Mouse (Mus musculus) thymus, adult 2 months (tissue): ENCODE data around the gene Gm9821. TPM values are rescaled to one million over a fixed set of nuclear protein-coding genes. Genes with fewer than 3 reads are reported as not detected.

ENCODE experiments used
- DNase-seq: peaks from one replicate; pipeline ENCODE4 v3.0.0; 2021
- H3K27ac ChIP-seq: fragments of 200-500 bp; 2 replicates; pipeline ENCODE4 v1.5.1; 2012; ENCODE audit warnings: low read length, control low read depth; ENCODE audit not compliant: control insufficient read depth, insufficient read depth
- H3K27me3 ChIP-seq: fragments of 200-500 bp; 2 replicates; pipeline ENCODE4 v1.6.1; 2012; ENCODE audit warnings: mild to moderate bottlenecking, low read length, moderate library complexity, mixed read lengths; ENCODE audit not compliant: control insufficient read depth, insufficient read depth
- H3K36me3 ChIP-seq: fragments of 200-500 bp; 2 replicates; pipeline ENCODE4 v1.6.1; 2012; ENCODE audit warnings: mild to moderate bottlenecking, low read length, moderate library complexity; ENCODE audit not compliant: control insufficient read depth, insufficient read depth
- H3K4me1 ChIP-seq: fragments of 200-500 bp; replicated peaks from 2 replicates; pipeline ENCODE4 v1.6.1; 2012; ENCODE audit warnings: low read length; ENCODE audit not compliant: control insufficient read depth, insufficient read depth
- H3K4me3 ChIP-seq: fragments of 200-500 bp; 2 replicates; pipeline ENCODE4 v1.5.1; 2012; ENCODE audit warnings: mild to moderate bottlenecking, low read length, control low read depth, moderate library complexity; ENCODE audit not compliant: control insufficient read depth, insufficient read depth
- CTCF ChIP-seq: fragments of 200-500 bp; IDR thresholded peaks from 2 replicates; pipeline ENCODE4 v1.5.1; 2012; ENCODE audit warnings: mild to moderate bottlenecking, control low read depth, low read length, moderate library complexity, borderline replicate concordance; ENCODE audit not compliant: control insufficient read depth, poor library complexity, insufficient read depth; ENCODE audit errors: extremely low read depth
- POLR2A ChIP-seq: fragments of 200-500 bp; IDR thresholded peaks from 2 replicates; pipeline ENCODE4 v1.6.1; 2012; ENCODE audit warnings: mild to moderate bottlenecking, low read length, control low read depth, moderate library complexity; ENCODE audit not compliant: control insufficient read depth, poor library complexity, insufficient read depth; ENCODE audit errors: extremely low read depth
- WGBS: fragments of 180-500 bp; shearing (Covaris S2); methylation state at CpG from one replicate; pipeline ENCODE4 v1.1.7; 2018; 5-methylcytosine and 5-hydroxymethylcytosine counted together
- polyA plus RNA-seq: library from polyadenylated mRNA; depleted of rRNA; stranded (reverse); fragments of >200 nt; gene quantifications from 2 replicates; pipeline ENCODE4 v1.2.3, GENCODE M21; 2012

The Gm9821 gene
- polyA plus RNA-seq, 1 experiment = 0.08 TPM

DNA sequence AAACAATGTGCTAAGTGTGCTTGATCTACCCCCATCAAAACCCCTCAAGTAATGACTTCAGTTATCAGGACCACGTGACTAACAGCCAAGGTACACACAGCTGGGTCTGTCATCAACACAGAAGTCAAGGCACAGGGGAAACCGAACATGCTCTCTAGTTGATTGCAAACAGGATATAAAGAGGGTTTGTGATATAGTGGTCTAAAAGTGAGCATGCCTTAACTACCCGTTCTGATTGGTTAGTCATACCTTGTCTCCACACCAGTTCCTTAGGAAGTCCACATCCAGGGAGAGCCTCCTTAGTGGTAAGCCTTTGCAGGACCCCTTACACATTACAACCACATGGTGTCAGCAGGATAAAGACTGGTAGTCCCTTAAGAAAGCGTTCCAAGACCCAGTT, 25.4 kb upstream of the Gm9821 start:
- Histone ChIP-seq H3K4me1 (peaks cover 24% of the 10 kb centered on the region), H3K27me3 (peaks cover 18% of the 10 kb centered on the region), H3K4me3 (no peak overlapping the region), H3K27ac (no peak overlapping the region), H3K36me3 (peaks cover 15% of the 10 kb centered on the region; the same call in 1 of the 2 replicates)
- WGBS = 80% methylated on average over 4 of the region's 4 CpGs
- no peak for DNase-seq
- no peak for TF ChIP-seq CTCF
- TF ChIP-seq POLR2A = no peak

DNA sequence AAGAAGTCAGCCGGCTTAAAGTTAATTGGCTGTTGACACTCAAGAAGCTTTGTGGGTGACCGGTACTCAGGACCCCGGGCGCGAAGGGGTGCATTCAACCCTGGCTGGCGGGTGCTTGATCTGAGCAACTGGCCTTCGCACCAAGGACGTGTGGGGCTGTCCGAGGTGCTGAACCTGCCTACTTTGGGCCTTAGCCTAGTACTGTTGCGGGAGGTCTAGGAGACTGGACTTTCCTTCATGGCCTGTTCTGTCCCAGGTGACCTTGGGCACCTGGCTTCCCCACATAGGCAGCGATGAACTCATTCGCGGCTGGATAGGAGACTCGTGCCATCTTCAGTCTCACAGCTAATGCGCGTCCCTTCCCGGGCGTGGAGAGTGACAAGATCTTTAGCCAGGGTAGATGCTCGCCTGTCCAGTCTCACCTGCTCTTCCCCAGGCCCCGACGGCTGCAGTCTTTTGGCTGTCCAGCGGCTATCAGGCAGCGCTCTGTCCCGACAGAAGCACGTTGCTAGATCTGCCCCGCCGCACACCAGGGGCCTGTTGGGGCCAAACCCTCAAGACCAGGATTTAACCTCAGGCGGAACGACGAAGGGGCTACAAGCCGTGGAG, 24.2 kb upstream of the Gm9821 start:
- H3K27me3 ChIP-seq = peaks cover 18% of the 10 kb centered on the region
- H3K36me3 ChIP-seq = peaks cover 15% of the 10 kb centered on the region; the same call in 1 of the 2 replicates
- no peak for TF ChIP-seq POLR2A
- no peak overlapping the region for H3K27ac ChIP-seq
- DNase-seq = peak; percentile 55
- 8% methylated on average over 31 of the region's 31 CpGs for WGBS
- H3K4me1 ChIP-seq = peaks cover 24% of the 10 kb centered on the region
- H3K4me3 ChIP-seq = peak overlapping the region; percentile 71; the same call in 1 of the 2 replicates

DNA sequence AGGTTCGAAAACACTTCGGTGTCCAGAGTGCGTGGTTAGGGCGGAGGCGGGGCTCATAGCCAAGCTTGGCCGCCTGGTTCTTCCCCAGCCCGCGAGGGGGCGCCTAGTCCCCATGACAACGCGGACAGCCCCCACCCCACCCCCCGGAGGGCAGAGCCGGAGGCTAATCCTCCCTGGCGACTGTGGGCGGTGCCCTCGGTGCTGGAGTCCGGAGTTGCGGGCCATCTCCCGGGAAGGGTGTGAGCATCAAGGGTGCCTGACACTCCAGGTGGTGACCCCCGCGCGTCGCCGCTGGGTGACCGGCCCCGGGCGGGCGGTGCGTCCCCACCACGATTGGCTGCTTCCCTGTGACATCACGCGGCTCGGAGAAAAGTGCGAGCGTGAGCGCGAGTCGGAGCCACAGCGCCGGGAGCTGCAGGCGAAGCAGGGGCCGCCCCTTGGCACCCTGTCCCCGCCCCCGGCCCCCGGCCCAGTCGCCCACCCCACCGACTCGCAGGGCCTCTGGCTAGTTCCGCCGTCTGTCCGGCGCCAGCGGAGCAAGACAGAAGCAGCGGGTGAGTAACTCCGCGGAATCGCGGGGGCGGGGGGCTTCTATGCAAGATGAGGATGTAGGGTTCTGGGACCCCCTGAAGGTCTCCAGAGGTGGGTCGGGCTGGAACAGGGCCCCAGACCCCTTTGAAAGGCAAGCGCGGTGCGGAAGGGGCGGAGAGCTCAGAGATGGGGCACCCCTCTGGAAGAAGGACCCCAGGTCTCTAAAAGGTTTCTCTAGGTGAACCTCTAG, 23.5 kb upstream of the Gm9821 start:
- TF ChIP-seq CTCF = peak; percentile 67; the same call in 1 of the 2 replicates
- TF ChIP-seq POLR2A = no peak
- Histone ChIP-seq H3K4me1 (peaks cover 24% of the 10 kb centered on the region), H3K4me3 (peak overlapping the region; percentile 71), H3K27ac (no peak overlapping the region), H3K27me3 (peaks cover 18% of the 10 kb centered on the region), H3K36me3 (peaks cover 11% of the 10 kb centered on the region; the same call in 1 of the 2 replicates)
- 2% methylated on average over 64 of the region's 64 CpGs for WGBS
- peak; percentile 74 for DNase-seq

DNA sequence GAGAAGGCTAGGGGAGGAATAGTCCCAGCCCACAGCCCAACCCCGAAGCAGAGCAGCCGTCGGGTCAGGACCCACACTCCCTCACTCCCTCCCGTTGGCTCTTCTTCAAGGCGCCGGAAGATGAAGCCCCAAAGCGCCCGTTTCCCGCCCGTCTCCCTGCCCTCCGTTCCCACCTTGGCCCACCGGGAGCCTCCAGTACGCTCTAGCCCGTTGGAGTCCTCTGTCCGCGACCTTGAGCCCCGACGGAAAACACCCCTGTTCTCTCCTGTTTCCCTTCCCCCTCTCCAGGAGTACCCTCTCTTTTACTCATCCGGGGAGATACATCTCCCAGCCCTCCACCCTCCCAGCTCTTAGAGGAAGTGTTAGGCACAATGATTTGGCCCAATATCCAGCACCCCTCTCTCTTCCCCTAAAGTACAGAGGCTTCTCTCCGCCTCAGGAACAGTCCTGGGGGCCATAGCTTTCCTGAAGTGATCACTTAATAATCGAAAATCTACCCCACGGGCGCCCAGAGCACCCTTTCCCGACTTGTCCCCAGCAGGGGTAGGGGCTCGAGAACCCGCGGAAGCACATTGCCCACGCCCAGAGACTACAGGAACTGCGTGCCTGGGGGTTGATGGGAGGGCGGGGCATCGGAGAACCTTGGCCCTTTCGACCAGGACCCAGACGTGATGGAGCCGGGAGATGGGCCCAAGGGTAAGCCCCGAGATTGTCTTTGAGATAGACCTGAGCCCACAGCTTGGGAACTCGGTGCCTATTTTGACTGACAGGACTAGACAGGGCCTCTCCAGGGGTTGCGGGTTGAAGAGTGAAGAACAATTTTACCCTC, 22.7 kb upstream of the Gm9821 start:
- 5% methylated on average over 37 of the region's 37 CpGs for WGBS
- Histone ChIP-seq H3K4me1 (peaks cover 24% of the 10 kb centered on the region), H3K27me3 (peaks cover 18% of the 10 kb centered on the region), H3K4me3 (peak overlapping the region; percentile 71), H3K36me3 (peaks cover 6% of the 10 kb centered on the region; the same call in 1 of the 2 replicates), H3K27ac (no peak overlapping the region)
- no peak for DNase-seq
- TF ChIP-seq CTCF (no peak), POLR2A (no peak)

DNA sequence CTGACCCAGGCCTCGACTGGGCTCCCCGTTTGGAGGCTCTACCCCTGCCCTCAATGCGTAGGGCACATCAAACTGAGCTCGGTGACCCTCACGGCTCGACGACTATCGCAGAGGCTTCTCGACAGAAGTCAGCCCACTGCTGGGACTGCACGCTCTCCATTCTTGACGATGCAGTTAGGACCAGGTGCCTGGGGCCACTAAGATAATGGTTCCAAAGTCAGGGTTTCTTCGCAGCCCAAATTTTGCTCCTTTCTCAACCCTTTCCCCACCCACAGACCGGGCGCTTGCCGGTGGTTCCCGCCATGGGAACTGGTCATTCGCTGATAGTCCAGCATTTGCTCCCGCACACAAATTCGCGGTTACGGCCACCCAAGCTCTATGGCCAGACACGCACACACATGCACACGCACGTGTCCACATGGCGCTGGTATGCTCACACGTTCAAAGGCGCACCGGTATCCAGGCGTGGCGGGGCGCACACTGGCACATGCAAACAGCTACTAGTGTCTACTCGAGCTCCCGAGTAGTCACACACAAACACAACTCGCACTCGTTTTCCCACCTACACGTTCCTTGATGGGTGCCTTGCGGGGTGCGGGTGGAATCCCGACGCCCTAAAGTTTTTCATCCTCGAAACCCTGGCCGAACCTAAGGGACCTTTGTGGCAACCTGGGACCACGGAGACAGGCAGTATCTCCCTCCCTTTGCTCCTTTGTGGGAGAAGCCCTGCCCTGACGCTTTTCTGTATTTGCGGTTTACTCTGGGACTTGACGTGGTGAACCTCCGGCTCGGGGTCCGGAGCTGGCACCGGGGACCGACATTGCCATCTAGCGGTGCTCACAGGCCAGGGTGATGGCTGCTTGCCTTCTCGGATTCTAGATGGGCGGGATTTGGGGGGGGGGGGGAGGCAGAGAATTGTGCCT, 21.8 kb upstream of the Gm9821 start:
- H3K36me3 ChIP-seq = no peaks in the 10 kb centered on the region
- peak overlapping the region; percentile 10 for H3K4me3 ChIP-seq
- peak; percentile 74 for DNase-seq
- peaks cover 28% of the 10 kb centered on the region for H3K4me1 ChIP-seq
- 6% methylated on average over 54 of the region's 54 CpGs for WGBS
- H3K27me3 ChIP-seq = peaks cover 18% of the 10 kb centered on the region
- TF ChIP-seq CTCF (peak; percentile 84), POLR2A (no peak)
- H3K27ac ChIP-seq = no peak overlapping the region
